Mouse (Mus musculus): ENCODE data around the gene Gm5168. TPM values are rescaled to one million over a fixed set of nuclear protein-coding genes. Genes with fewer than 3 reads are reported as not detected.

The Gm5168 gene
- polyA plus RNA-seq (2017; shearing (Covaris generic)): not detected

DNA sequence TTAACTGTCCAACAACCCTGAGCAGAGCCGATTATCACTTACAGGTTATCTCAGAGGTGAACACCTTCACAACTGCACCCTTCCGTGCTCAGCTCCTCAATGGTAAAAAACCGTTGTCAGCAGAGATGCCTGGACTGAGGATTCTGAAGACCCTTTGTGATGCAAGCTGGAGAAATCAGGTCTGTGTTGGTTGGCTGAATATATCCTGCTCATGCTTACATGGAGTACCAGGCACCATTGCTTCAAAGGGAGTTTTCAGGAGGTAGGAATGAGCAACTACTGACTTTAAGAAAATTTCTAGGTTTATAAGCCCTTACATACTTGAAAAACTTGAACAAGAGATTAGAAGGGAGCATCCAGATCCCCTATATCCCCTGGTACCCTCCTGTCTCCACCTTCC lies at the start of gene Gm5168:
TSS of gene Gm5168 (minus strand) at position 101 of the 400 bp plus-strand sequence.

Other genes starting within 250 kb of the Gm5168 start
- gene Gm2012, start 180.3 kb upstream of the Gm5168 start, polyA plus RNA-seq (2017; shearing (Covaris generic)): not detected